Comparison of ENCODE assay signal across 12 mouse cellular contexts in the genomic region with DNA sequence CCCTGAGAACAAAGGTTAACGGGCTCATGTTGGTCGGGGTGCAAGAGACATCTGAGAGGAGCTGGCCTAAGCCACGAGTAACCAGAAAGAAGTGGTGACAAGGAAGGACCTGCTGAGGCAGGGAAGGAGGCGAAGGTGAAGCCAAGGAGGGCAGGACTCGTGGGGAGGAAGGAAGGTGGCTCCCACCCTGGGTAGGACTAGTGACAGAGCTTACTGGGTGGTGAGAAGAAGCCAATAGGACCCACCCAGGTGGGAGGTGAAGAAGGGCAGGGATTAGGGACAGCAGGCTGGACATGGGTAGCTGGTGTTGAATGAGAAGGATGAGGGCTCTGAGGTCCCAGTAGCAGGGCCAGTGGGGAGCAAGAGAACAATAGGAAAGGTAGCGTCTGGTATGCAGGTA. TPM values are rescaled to one million over a fixed set of nuclear protein-coding genes. Genes with fewer than 3 reads are reported as not detected.
DNase-seq lines count a peak whose midpoint lies in the region; ATAC-seq and TF ChIP-seq lines count a peak whose summit lies in the region.
"Had no signal": no experiment of that assay in that cellular context is flagged by ENCODE, and none has a peak within 500 bp of the region (broad histone marks: within the 10 kb centered on the region; RNA-seq: fewer than 3 reads in every experiment).

No protein-coding gene starts in this region.

- H3K27ac ChIP-seq in kidney, postnatal 0 days, result no peak overlapping the region
- H3K27ac ChIP-seq in forebrain, embryonic 10.5 days, result peak overlapping the region; percentile 88
- no peak overlapping the region for H3K27ac ChIP-seq in hindbrain, embryonic 15.5 days (replicated peaks)
- 0 out of 2 replicates have a peak overlapping the region, but pooled peaks have one; percentile 17 for H3K27ac ChIP-seq in midbrain, embryonic 15.5 days

- peak overlapping the region; percentile 38; the same call in 1 of the 2 replicates for H3K9ac ChIP-seq in kidney, postnatal 0 days (ENCODE audit: low read depth, low read length)
- H3K9ac ChIP-seq in hindbrain, embryonic 15.5 days, result peak overlapping the region; percentile 32
- peak overlapping the region; percentile 82 for H3K9ac ChIP-seq in midbrain, embryonic 15.5 days

- WGBS in kidney, postnatal 0 days, result 32% methylated on average over 6 of the region's 6 CpGs
- 21% methylated on average over 6 of the region's 6 CpGs for WGBS in forebrain, embryonic 10.5 days
- 29% methylated on average over 6 of the region's 6 CpGs for WGBS in hindbrain, embryonic 15.5 days
- WGBS in midbrain, embryonic 15.5 days, result 23% methylated on average over 6 of the region's 6 CpGs

- peaks cover 20% of the 10 kb centered on the region for H3K36me3 ChIP-seq in kidney, postnatal 0 days (ENCODE audit: insufficient read depth, low read length)
- H3K36me3 ChIP-seq in forebrain, embryonic 10.5 days (replicated peaks), result peaks cover 48% of the 10 kb centered on the region
- H3K36me3 ChIP-seq in hindbrain, embryonic 15.5 days, result peaks cover 35% of the 10 kb centered on the region
- peaks cover 28% of the 10 kb centered on the region for H3K36me3 ChIP-seq in midbrain, embryonic 15.5 days (replicated peaks)

- H3K4me3 ChIP-seq in kidney, postnatal 0 days (replicated peaks; ENCODE audit: low read depth, low read length), result no peak overlapping the region
- H3K4me3 ChIP-seq in forebrain, embryonic 10.5 days, result peak overlapping the region; percentile 79
- peak overlapping the region; percentile 74 for H3K4me3 ChIP-seq in hindbrain, embryonic 15.5 days
- peak overlapping the region; percentile 72 for H3K4me3 ChIP-seq in midbrain, embryonic 15.5 days

- H3K9me3 ChIP-seq in kidney, postnatal 0 days (replicated peaks; ENCODE audit: low read length), result no peaks in the 10 kb centered on the region
- H3K9me3 ChIP-seq in forebrain, embryonic 10.5 days, result no peaks in the 10 kb centered on the region
- no peaks in the 10 kb centered on the region for H3K9me3 ChIP-seq in hindbrain, embryonic 15.5 days
- H3K9me3 ChIP-seq in midbrain, embryonic 15.5 days, result no peaks in the 10 kb centered on the region
- H3K9me3 ChIP-seq: G1E had no signal

- intact Hi-C loops in left cerebral cortex, postnatal 14 days (cut with DNase I), result no loop called here

- H3K4me2 ChIP-seq in kidney, postnatal 0 days (ENCODE audit: low read length), result peak overlapping the region; percentile 57
- H3K4me2 ChIP-seq in hindbrain, embryonic 15.5 days, result peak overlapping the region; percentile 85
- H3K4me2 ChIP-seq in midbrain, embryonic 15.5 days, result peak overlapping the region; percentile 83

- no peak for DNase-seq in kidney, postnatal 0 days (ENCODE audit: low spot score)
- no peak for DNase-seq in kidney, adult 11 months
- DNase-seq in forebrain, embryonic 10.5 days (ENCODE audit: extremely low spot score, low spot score), result no peak
- no peak for DNase-seq in cerebellum, postnatal 36 days
- DNase-seq in Muller cell, postnatal 12 days (ENCODE audit: inconsistent ontology term), result no peak
- DNase-seq in left cerebral cortex, postnatal 14 days (ENCODE audit: low spot score in 2 of 2), result no peak
- DNase-seq: adrenal gland, postnatal 36 days; kidney, postnatal 14 days; lung, postnatal 10 days had no signal

- no peaks in the 10 kb centered on the region for H3K27me3 ChIP-seq in kidney, postnatal 0 days (ENCODE audit: insufficient read depth, low read length)
- peaks cover 17% of the 10 kb centered on the region for H3K27me3 ChIP-seq in forebrain, embryonic 10.5 days (ENCODE audit: poor library complexity, severe bottlenecking)
- no peaks in the 10 kb centered on the region for H3K27me3 ChIP-seq in hindbrain, embryonic 15.5 days
- no peaks in the 10 kb centered on the region for H3K27me3 ChIP-seq in midbrain, embryonic 15.5 days (replicated peaks)

- no peak for ATAC-seq in kidney, postnatal 0 days (replicated peaks; ENCODE audit: low FRiP score, low read depth)
- ATAC-seq in hindbrain, embryonic 15.5 days (ENCODE audit: low FRiP score, low read depth), result no peak
- no peak for ATAC-seq in midbrain, embryonic 15.5 days (replicated peaks)

- H3K4me1 ChIP-seq in kidney, postnatal 0 days (replicated peaks; ENCODE audit: insufficient read depth, low read length), result peaks cover 32% of the 10 kb centered on the region
- H3K4me1 ChIP-seq in forebrain, embryonic 10.5 days, result peaks cover 66% of the 10 kb centered on the region
- H3K4me1 ChIP-seq in hindbrain, embryonic 15.5 days (replicated peaks), result peaks cover 53% of the 10 kb centered on the region
- H3K4me1 ChIP-seq in midbrain, embryonic 15.5 days, result peaks cover 54% of the 10 kb centered on the region

- TF ChIP-seq CTCF in kidney, postnatal 0 days (IDR thresholded peaks at IDR 0.05; ENCODE audit: low read depth), result no peak

RNA-seq across cellular contexts. Expression of a gene that starts 12.1 kb away (rescaled TPM):
- polyA plus RNA-seq in kidney, postnatal 0 days (2015; fragmentation: Nextera tagmentation; extraction: Ambion mirVana), result 0.78 and 0.99 TPM in 2 replicates
- 1.5 and 1.9 TPM in 2 replicates for polyA plus RNA-seq in forebrain, embryonic 10.5 days (2016; fragmentation: Nextera tagmentation; extraction: Ambion mirVana)
- polyA plus RNA-seq in hindbrain, embryonic 15.5 days (2015; fragmentation: Nextera tagmentation; extraction: Ambion mirVana), result 4.7 and 5.1 TPM in 2 replicates
- 6.0 and 7.3 TPM in 2 replicates for polyA plus RNA-seq in midbrain, embryonic 15.5 days (2015; fragmentation: Nextera tagmentation; extraction: Ambion mirVana)
- 100 to 1,000 TPM; 594 to 653 TPM for total RNA-seq in left cerebral cortex, postnatal 14 days (2021)

RNA-seq across cellular contexts. Expression of a gene that starts 13.8 kb away (rescaled TPM):
- polyA plus RNA-seq in kidney, postnatal 0 days (2015; fragmentation: Nextera tagmentation; extraction: Ambion mirVana), result 226 and 227 TPM in 2 replicates
- 180 and 184 TPM in 2 replicates for polyA plus RNA-seq in forebrain, embryonic 10.5 days (2016; fragmentation: Nextera tagmentation; extraction: Ambion mirVana)
- 134 and 138 TPM in 2 replicates for polyA plus RNA-seq in hindbrain, embryonic 15.5 days (2015; fragmentation: Nextera tagmentation; extraction: Ambion mirVana)
- polyA plus RNA-seq in midbrain, embryonic 15.5 days (2015; fragmentation: Nextera tagmentation; extraction: Ambion mirVana), result 127 and 131 TPM in 2 replicates
- 100 to 1,000 TPM; 127 to 133 TPM for total RNA-seq in left cerebral cortex, postnatal 14 days (2021)

RNA-seq across cellular contexts. Expression of a gene that starts 19.8 kb away (rescaled TPM):
- 11.1 and 12.1 TPM in 2 replicates for polyA plus RNA-seq in kidney, postnatal 0 days (2015; fragmentation: Nextera tagmentation; extraction: Ambion mirVana)
- polyA plus RNA-seq in forebrain, embryonic 10.5 days (2016; fragmentation: Nextera tagmentation; extraction: Ambion mirVana), result 17.5 and 20.1 TPM in 2 replicates
- 14.6 and 14.7 TPM in 2 replicates for polyA plus RNA-seq in hindbrain, embryonic 15.5 days (2015; fragmentation: Nextera tagmentation; extraction: Ambion mirVana)
- polyA plus RNA-seq in midbrain, embryonic 15.5 days (2015; fragmentation: Nextera tagmentation; extraction: Ambion mirVana), result 15.4 and 16.9 TPM in 2 replicates
- 10 to 100 TPM; 16.1 to 16.3 TPM for total RNA-seq in left cerebral cortex, postnatal 14 days (2021)

RNA-seq across cellular contexts. Expression of a gene that starts 20.3 kb away (rescaled TPM):
- 8.8 and 9.8 TPM in 2 replicates for polyA plus RNA-seq in kidney, postnatal 0 days (2015; fragmentation: Nextera tagmentation; extraction: Ambion mirVana)
- 2.8 and 2.9 TPM in 2 replicates for polyA plus RNA-seq in forebrain, embryonic 10.5 days (2016; fragmentation: Nextera tagmentation; extraction: Ambion mirVana)
- polyA plus RNA-seq in hindbrain, embryonic 15.5 days (2015; fragmentation: Nextera tagmentation; extraction: Ambion mirVana), result 32.3 and 34.7 TPM in 2 replicates
- 27.2 and 29.5 TPM in 2 replicates for polyA plus RNA-seq in midbrain, embryonic 15.5 days (2015; fragmentation: Nextera tagmentation; extraction: Ambion mirVana)
- total RNA-seq in left cerebral cortex, postnatal 14 days (2021), result 10 to 100 TPM; 16.8 to 20.2 TPM

RNA-seq across cellular contexts. Expression of a gene that starts 36.3 kb away (rescaled TPM):
- polyA plus RNA-seq in kidney, postnatal 0 days (2015; fragmentation: Nextera tagmentation; extraction: Ambion mirVana), result 1.3 and 1.8 TPM in 2 replicates
- 11.7 and 12.5 TPM in 2 replicates for polyA plus RNA-seq in forebrain, embryonic 10.5 days (2016; fragmentation: Nextera tagmentation; extraction: Ambion mirVana)
- 3.4 and 3.7 TPM in 2 replicates for polyA plus RNA-seq in hindbrain, embryonic 15.5 days (2015; fragmentation: Nextera tagmentation; extraction: Ambion mirVana)
- 3.3 and 3.5 TPM in 2 replicates for polyA plus RNA-seq in midbrain, embryonic 15.5 days (2015; fragmentation: Nextera tagmentation; extraction: Ambion mirVana)
- total RNA-seq in left cerebral cortex, postnatal 14 days (2021), result 1 to 10 TPM; 2.9 to 3.3 TPM

Comparison
In these comparisons a context has a peak if more than half of its experiments do, and no peak if none do; other contexts are left out.
1. H3K27ac ChIP-seq: peak in forebrain, embryonic 10.5 days (single experiment) and midbrain, embryonic 15.5 days (single experiment); none in kidney, postnatal 0 days (single experiment) and hindbrain, embryonic 15.5 days (single experiment).
2. H3K9ac ChIP-seq: peak in every context shown above with its lines; median percentile 82 in midbrain, embryonic 15.5 days; 38 in kidney, postnatal 0 days; 32 in hindbrain, embryonic 15.5 days.
3. Peak in every context shown above with its lines, with median percentiles within 50 percentile points of each other: H3K4me2 ChIP-seq.